Mouse (Mus musculus) small intestine, adult 10 weeks (tissue): ENCODE measurements around the gene Vmn1r170. TPM values are rescaled to one million over a fixed set of nuclear protein-coding genes. Genes with fewer than 3 reads are reported as not detected.

Experiments
- polyA plus RNA-seq: library from polyadenylated mRNA; stranded (reverse); fragments of 350-450 nt; fragmentation: Illumina TruSeq; extraction: RNeasy Lipid Tissue Mini Kit (QIAGEN cat#74804); gene quantifications from one replicate; pipeline ENCODE4 v1.2.3, GENCODE M21; 2014; ENCODE audit warnings: low replicate concordance

Gene Vmn1r170
- polyA plus RNA-seq, result not detected

GRCm38 (mm10) chr7:23605875-23606274, at the start of gene Vmn1r170:
TSS of gene Vmn1r170 (plus strand) at chr7:23606175.

GRCm38 (mm10) chr7:23575226-23575625, 30.7 kb upstream of the Vmn1r170 start, which contains the start of gene Vmn1r169:
TSS of gene Vmn1r169 (plus strand) at chr7:23575526.

GRCm38 (mm10) chr7:23630422-23630821, 24.4 kb downstream of the Vmn1r170 start, which contains the start of gene Vmn1r171:
TSS of gene Vmn1r171 (plus strand) at chr7:23630722.

Other genes starting within 250 kb of the Vmn1r170 start
- not detected for gene Nlrp5, start 220.3 kb upstream of the Vmn1r170 start, polyA plus RNA-seq
- not detected for gene Vmn1r167, start 99.0 kb upstream of the Vmn1r170 start, polyA plus RNA-seq
- not detected for gene Vmn1r168, start 66.4 kb upstream of the Vmn1r170 start, polyA plus RNA-seq
- gene Vmn1r169, start 30.6 kb upstream of the Vmn1r170 start, polyA plus RNA-seq, result not detected
- not detected for gene Vmn1r171, start 24.5 kb downstream of the Vmn1r170 start, polyA plus RNA-seq
- gene Vmn1r172, start 52.1 kb downstream of the Vmn1r170 start, polyA plus RNA-seq, result not detected
- gene Vmn1r173, start 94.5 kb downstream of the Vmn1r170 start, polyA plus RNA-seq, result not detected
- gene Vmn1r174, start 146.1 kb downstream of the Vmn1r170 start, polyA plus RNA-seq, result not detected
- gene Vmn1r175, start 204.5 kb downstream of the Vmn1r170 start, polyA plus RNA-seq, result not detected
- gene Vmn1r176, start 231.2 kb downstream of the Vmn1r170 start, polyA plus RNA-seq, result not detected